Mouse (Mus musculus): ENCODE measurements around the gene Plin5. TPM values are rescaled to one million over a fixed set of nuclear protein-coding genes. Genes with fewer than 3 reads are reported as not detected.
A peak's percentile ranks its signal among the peaks of the same experiment; 100 is the strongest.

The Plin5 gene
- polyA plus RNA-seq, 1 experiment from 2014 or later, result 0.07 TPM

DNA sequence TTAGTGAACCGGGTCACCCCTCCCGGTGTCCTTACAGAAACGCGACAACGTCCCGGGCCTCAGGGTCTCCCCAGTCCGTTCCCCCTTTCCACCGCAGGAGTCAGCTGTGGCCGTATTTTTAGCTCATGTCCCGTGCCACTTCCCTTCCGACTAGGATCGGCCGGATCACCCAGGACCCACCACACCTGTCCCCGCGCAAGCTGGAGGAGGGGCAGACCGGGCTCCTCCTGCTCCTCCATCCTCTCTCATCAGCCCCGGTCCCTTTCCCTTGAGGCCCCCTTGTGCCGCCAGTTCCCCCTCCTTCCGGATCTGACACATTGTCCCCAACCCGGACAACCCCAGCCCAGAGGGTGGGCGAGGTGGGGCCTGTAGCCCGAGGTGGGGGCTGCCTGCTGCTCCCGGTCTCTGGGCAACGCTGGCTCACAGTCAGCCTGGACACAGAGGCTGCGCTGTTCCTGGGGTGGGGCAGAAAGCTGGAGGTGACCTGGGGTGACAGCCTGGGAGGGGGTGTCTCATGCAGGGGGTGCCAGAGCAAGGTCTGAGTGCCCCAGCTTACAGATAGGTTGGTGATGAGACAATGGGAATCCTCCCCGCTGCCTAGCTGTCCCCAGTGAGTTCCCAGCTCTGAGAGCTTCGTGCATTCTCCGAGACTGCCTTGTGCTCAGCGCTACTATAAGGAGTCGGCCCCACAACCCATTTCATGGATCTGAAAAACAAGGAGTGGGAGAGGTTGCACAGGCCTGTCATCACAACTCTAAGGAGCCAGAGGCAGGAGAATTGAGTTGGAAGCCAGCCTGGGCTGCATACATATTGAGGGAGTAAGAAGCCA lies 31.6 kb upstream of the Plin5 start:
- H3K4me2 ChIP-seq, result peak overlapping the region; percentile 43
- H3K4me3 ChIP-seq (ENCODE audit: low read depth, low read length), result peak overlapping the region; percentile 15
- no peaks in the 10 kb centered on the region for H3K9me3 ChIP-seq (ENCODE audit: control insufficient read depth, low read length)
- 2% methylated on average over 30 of the region's 30 CpGs for WGBS
- no peaks in the 10 kb centered on the region for H3K36me3 ChIP-seq (ENCODE audit: control insufficient read depth, insufficient read depth, low read length)
- no peak overlapping the region for H3K27ac ChIP-seq (ENCODE audit: low read depth, low read length)
- H3K4me1 ChIP-seq (ENCODE audit: control insufficient read depth, insufficient read depth, low read length), result peaks cover 7% of the 10 kb centered on the region
- peak overlapping the region; percentile 52 for H3K9ac ChIP-seq (ENCODE audit: low read length)
- ATAC-seq (ENCODE audit: low FRiP score) (peak; percentile 35; the same call in 1 of the 2 replicates), DNase-seq (ENCODE audit: low spot score, missing footprints) (peak; percentile 88)
- H3K27me3 ChIP-seq (ENCODE audit: control insufficient read depth, insufficient read depth, low read length), result peaks cover 20% of the 10 kb centered on the region

DNA sequence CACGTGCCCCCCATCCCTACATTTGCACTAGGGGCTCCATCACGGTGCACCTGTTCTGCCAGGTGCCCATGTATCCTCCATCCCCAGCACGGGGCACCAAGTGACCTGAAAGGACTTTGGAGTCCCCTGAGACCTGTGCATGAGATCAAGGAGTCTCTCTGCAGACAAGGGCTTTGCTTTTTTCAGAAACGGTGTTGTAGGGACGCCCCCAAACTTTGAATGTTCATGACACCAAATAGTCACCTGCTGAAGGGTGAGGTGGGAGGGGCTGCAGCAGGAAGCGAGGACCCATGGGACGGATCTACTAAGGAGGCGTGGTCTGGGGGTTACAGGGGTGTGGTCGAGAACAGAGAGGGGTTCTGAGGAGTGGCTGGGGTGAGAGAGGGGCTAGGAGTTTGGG lies 30.9 kb upstream of the Plin5 start:
- H3K4me1 ChIP-seq (ENCODE audit: control insufficient read depth, insufficient read depth, low read length), result peaks cover 7% of the 10 kb centered on the region
- H3K4me2 ChIP-seq, result peak overlapping the region; percentile 43; the same call in 1 of the 2 replicates
- WGBS, result 17% methylated on average over 9 of the region's 9 CpGs
- H3K27me3 ChIP-seq (ENCODE audit: control insufficient read depth, insufficient read depth, low read length), result peaks cover 22% of the 10 kb centered on the region
- ATAC-seq (ENCODE audit: low FRiP score), result peak; percentile 20; the same call in 1 of the 2 replicates
- H3K36me3 ChIP-seq (ENCODE audit: control insufficient read depth, insufficient read depth, low read length), result no peaks in the 10 kb centered on the region
- H3K9ac ChIP-seq (ENCODE audit: low read length), result no peak overlapping the region
- no peak overlapping the region for H3K27ac ChIP-seq (ENCODE audit: low read depth, low read length)
- no peak for DNase-seq (ENCODE audit: low spot score, missing footprints)
- H3K9me3 ChIP-seq (ENCODE audit: control insufficient read depth, low read length), result no peaks in the 10 kb centered on the region
- H3K4me3 ChIP-seq (ENCODE audit: low read depth, low read length), result no peak overlapping the region

DNA sequence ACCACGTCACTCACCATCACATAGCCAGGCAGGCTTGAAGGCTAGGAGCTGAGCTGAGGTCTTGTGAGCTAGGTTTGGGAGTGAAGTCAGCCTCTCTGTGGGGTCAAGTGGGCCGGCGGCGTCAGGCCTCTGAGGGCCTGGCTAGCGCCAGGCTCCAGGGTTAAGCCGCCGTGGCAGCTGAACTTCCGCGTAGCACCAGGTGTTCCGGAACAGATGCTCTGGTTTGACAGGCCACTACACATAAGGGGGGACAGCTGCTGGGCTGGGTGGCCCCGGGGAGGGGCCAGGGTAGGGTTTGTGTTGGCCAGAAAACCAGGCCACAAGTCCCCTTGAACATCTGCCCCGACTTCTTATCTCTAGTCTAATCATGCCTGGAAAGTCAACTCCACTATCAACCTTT lies 30.0 kb upstream of the Plin5 start:
- H3K27ac ChIP-seq (ENCODE audit: low read depth, low read length), result no peak overlapping the region
- no peak overlapping the region for H3K9ac ChIP-seq (ENCODE audit: low read length)
- no peak overlapping the region for H3K4me3 ChIP-seq (ENCODE audit: low read depth, low read length)
- DNase-seq (ENCODE audit: low spot score, missing footprints), result no peak
- 63% methylated on average over 12 of the region's 12 CpGs for whole genome bisulfite sequencing
- H3K4me2 ChIP-seq, result no peak overlapping the region
- H3K27me3 ChIP-seq (ENCODE audit: control insufficient read depth, insufficient read depth, low read length), result peaks cover 22% of the 10 kb centered on the region
- no peak for ATAC-seq (ENCODE audit: low FRiP score)
- no peaks in the 10 kb centered on the region for H3K36me3 ChIP-seq (ENCODE audit: control insufficient read depth, insufficient read depth, low read length)
- peaks cover 9% of the 10 kb centered on the region for H3K4me1 ChIP-seq (ENCODE audit: control insufficient read depth, insufficient read depth, low read length)
- H3K9me3 ChIP-seq (ENCODE audit: control insufficient read depth, low read length), result no peaks in the 10 kb centered on the region

DNA sequence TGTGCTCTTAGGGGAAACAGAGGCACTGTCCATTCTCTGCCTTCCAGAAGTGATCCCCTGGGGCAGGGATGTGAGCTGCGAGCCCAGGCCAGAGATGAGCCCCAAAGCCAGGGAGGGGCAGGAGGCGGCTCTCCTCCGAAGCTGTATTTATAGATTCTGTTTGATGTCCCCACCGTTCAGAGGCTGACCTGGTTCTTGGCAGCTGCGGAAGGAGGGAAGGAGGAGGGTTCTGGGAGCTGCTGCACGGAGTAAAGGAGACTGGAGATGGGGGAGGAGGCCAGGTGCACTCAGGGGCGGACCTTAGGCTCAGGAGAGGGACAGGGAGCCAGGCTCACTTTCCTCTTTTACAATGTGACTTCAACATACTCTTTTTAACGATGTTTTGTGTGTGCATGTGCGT lies 28.7 kb upstream of the Plin5 start:
- WGBS, result 22% methylated on average over 9 of the region's 9 CpGs
- Histone ChIP-seq H3K4me1 (ENCODE audit: control insufficient read depth, insufficient read depth, low read length) (peaks cover 18% of the 10 kb centered on the region), H3K9me3 (ENCODE audit: control insufficient read depth, low read length) (no peaks in the 10 kb centered on the region), H3K4me2 (no peak overlapping the region), H3K36me3 (ENCODE audit: control insufficient read depth, insufficient read depth, low read length) (no peaks in the 10 kb centered on the region), H3K9ac (ENCODE audit: low read length) (no peak overlapping the region), H3K4me3 (ENCODE audit: low read depth, low read length) (no peak overlapping the region), H3K27me3 (ENCODE audit: control insufficient read depth, insufficient read depth, low read length) (peaks cover 29% of the 10 kb centered on the region), H3K27ac (ENCODE audit: low read depth, low read length) (no peak overlapping the region)
- DNase-seq (ENCODE audit: low spot score, missing footprints) (no peak), ATAC-seq (ENCODE audit: low FRiP score) (no peak)

DNA sequence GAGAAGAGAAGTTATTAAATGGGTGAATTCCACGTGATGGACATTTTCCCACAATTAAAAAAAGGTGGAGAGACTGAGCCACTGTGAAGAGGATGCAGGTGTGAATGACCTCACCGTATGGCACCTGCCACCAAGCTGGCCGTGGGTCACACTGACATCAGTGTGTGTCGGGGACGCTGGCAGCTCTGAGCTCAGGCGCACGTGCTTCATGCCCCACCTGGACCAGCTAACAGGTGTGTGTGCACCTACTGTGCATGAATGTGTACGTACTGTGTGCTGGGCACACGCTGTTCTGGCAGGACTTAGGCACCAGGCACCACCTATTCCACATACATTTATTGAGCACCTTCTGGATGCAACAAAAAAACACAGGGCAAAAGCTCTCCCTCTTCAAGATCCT lies 27.1 kb upstream of the Plin5 start:
- Histone ChIP-seq H3K27me3 (ENCODE audit: control insufficient read depth, insufficient read depth, low read length) (peaks cover 38% of the 10 kb centered on the region), H3K4me2 (no peak overlapping the region), H3K27ac (ENCODE audit: low read depth, low read length) (no peak overlapping the region), H3K36me3 (ENCODE audit: control insufficient read depth, insufficient read depth, low read length) (no peaks in the 10 kb centered on the region), H3K9ac (ENCODE audit: low read length) (no peak overlapping the region), H3K4me1 (ENCODE audit: control insufficient read depth, insufficient read depth, low read length) (peaks cover 19% of the 10 kb centered on the region), H3K4me3 (ENCODE audit: low read depth, low read length) (no peak overlapping the region), H3K9me3 (ENCODE audit: control insufficient read depth, low read length) (no peaks in the 10 kb centered on the region)
- 77% methylated on average over 9 of the region's 9 CpGs for WGBS
- DNase-seq (ENCODE audit: low spot score, missing footprints) (no peak), ATAC-seq (ENCODE audit: low FRiP score) (no peak)

DNA sequence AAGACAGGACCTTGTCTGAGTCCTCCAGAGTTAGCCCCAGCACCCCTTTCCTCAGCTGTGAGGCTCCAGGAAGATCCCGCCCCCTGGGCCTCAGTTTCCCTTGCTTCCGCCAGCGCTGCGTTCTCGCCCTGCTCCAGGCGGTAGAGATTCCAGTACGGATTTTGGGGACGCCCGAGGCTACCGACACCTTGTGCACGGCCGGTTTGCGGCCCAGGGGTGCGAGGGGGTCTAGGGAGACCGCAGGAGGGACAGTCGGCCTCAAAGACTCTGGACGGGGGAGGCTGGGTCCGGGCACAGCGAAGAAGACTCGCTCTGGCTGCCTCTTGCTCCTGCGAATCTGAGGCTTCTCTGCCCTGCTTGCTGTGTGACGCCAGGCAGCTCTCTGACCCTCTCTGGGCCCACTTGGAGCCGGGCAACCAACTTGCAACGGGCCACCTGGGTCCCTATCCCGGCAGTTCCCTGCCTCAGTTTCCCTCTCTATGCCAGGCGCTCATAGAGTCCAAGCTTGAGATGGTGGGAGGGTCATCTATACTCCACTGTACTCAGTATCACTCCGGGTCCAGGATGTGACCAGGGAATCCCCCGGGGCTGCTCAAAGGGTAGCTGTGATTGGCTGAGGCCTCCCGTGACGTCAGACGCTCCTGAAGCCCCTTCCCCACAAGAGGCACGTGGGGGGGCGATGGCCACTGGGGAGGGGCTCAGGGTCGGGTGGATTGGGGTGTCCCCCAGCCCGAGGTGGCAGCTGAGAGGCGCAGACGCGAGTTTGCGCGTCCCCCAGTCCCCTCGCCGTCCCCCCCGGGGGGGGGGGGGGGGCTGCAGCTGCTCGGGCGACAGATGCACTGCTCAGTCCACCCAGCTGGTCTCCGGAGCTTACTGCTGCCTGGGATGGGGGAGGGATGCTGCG lies 24.6 kb upstream of the Plin5 start:
- no peaks in the 10 kb centered on the region for H3K9me3 ChIP-seq (ENCODE audit: control insufficient read depth, low read length)
- H3K4me3 ChIP-seq (ENCODE audit: low read depth, low read length), result peak overlapping the region; percentile 31
- H3K4me1 ChIP-seq (ENCODE audit: control insufficient read depth, insufficient read depth, low read length), result peaks cover 22% of the 10 kb centered on the region
- H3K27me3 ChIP-seq (ENCODE audit: control insufficient read depth, insufficient read depth, low read length), result peaks cover 37% of the 10 kb centered on the region
- 2% methylated on average over 44 of the region's 47 CpGs for WGBS
- ATAC-seq (ENCODE audit: low FRiP score) (peak; percentile 70), DNase-seq (ENCODE audit: low spot score, missing footprints) (peak; percentile 97)
- no peak overlapping the region for H3K27ac ChIP-seq (ENCODE audit: low read depth, low read length)
- peak overlapping the region; percentile 43 for H3K4me2 ChIP-seq
- H3K9ac ChIP-seq (ENCODE audit: low read length), result peak overlapping the region; percentile 24; the same call in 1 of the 2 replicates
- H3K36me3 ChIP-seq (ENCODE audit: control insufficient read depth, insufficient read depth, low read length), result no peaks in the 10 kb centered on the region

DNA sequence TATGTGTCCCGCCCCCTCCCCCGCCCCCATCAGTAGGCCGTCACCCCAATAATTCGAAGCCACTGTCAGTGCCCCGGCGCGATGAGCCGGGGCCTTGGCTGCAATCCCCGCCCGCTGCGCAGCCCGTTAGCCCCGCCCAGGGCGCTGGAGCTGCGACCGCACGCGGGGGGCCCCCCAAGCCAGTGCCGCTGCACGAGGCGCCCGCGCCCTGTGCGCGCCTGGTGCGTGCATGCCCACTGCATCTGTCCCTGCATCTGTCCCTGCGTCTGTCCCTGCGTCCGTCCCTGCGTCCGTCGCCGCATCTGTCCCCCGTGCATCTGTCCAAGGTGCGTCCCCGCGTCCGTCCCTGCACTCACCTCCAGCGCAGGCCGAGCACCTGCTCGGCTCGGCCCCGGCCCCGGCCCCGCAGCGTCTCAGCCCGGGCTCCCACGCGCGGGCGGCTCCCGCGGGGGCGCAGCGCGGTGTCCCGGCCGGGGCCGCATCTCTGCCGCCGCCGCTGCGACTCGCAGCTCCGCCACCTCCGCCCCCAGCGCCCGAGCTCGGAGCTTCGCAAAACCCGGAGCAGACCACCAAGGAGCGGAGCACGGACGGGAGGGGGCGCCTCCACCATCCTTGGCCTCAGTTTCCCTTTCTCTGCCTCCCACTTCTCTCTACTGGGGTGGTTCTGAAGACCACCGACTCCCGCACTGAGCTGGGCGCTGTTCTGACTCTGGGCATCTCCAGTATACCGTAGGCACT lies 22.6 kb upstream of the Plin5 start, which contains the start of gene Sema6b:
Sema6b (minus strand) TSS at position 486 of the 738 bp plus-strand sequence.
- Histone ChIP-seq H3K9ac (ENCODE audit: low read length) (peak within 1 kb of the TSS; percentile 69), H3K4me2 (peak within 1 kb of the TSS; percentile 96), H3K36me3 (ENCODE audit: control insufficient read depth, insufficient read depth, low read length) (no peaks in the 10 kb centered on the region), H3K4me1 (ENCODE audit: control insufficient read depth, insufficient read depth, low read length) (peaks cover 22% of the 10 kb centered on the region), H3K27me3 (ENCODE audit: control insufficient read depth, insufficient read depth, low read length) (peaks cover 37% of the 10 kb centered on the region), H3K4me3 (ENCODE audit: low read depth, low read length) (peak within 1 kb of the TSS; percentile 67), H3K27ac (ENCODE audit: low read depth, low read length) (peak within 1 kb of the TSS; percentile 25; the same call in 1 of the 2 replicates), H3K9me3 (ENCODE audit: control insufficient read depth, low read length) (no peaks in the 10 kb centered on the region)
- DNase-seq (ENCODE audit: low spot score, missing footprints) (peak; percentile 97), ATAC-seq (ENCODE audit: low FRiP score) (peak; percentile 47)
- 1% methylated on average over 74 of the region's 79 CpGs for WGBS

DNA sequence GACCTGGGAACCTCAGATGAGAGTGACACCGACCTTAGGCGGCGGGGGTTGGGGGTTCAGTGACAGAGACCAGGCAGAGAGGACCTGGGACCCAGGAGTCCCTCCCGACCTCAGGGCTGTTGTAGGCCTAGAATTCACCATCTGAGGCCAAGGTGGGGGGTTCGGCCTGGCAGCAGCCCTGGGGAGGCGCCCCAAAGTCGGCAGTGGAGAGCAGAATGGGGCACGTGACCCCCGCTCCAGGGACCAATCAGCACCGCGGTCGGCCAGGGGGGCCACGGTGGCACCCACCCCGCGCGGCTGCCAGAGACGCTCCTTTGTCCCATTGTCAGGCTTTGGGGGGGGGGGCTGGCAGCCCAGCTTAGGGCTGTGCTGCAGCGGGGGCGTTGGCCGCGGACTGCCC lies 22.0 kb upstream of the Plin5 start:
- 3% methylated on average over 20 of the region's 21 CpGs for whole genome bisulfite sequencing
- no peaks in the 10 kb centered on the region for H3K9me3 ChIP-seq (ENCODE audit: control insufficient read depth, low read length)
- H3K36me3 ChIP-seq (ENCODE audit: control insufficient read depth, insufficient read depth, low read length), result no peaks in the 10 kb centered on the region
- H3K4me1 ChIP-seq (ENCODE audit: control insufficient read depth, insufficient read depth, low read length), result peaks cover 26% of the 10 kb centered on the region
- DNase-seq (ENCODE audit: low spot score, missing footprints) (no peak), ATAC-seq (ENCODE audit: low FRiP score) (peak; percentile 25; the same call in 1 of the 2 replicates)
- peak overlapping the region; percentile 69 for H3K9ac ChIP-seq (ENCODE audit: low read length)
- H3K4me2 ChIP-seq, result peak overlapping the region; percentile 96
- peak overlapping the region; percentile 67 for H3K4me3 ChIP-seq (ENCODE audit: low read depth, low read length)
- no peak overlapping the region for H3K27ac ChIP-seq (ENCODE audit: low read depth, low read length)
- peaks cover 37% of the 10 kb centered on the region for H3K27me3 ChIP-seq (ENCODE audit: control insufficient read depth, insufficient read depth, low read length)

All from midbrain, embryonic 11.5 days (tissue).